Mouse (Mus musculus): ENCODE measurements at regions not wholly inside any gene's neighbourhood (a gene's known extent, or its start where the extent isn't known, plus 50 kb on each side); places are given as distances from the start of the nearest gene placed in this dataset.

GRCm38 (mm10) chr12:118784643-118785042, 61.5 kb upstream of the Sp8 start:
- no peak for DNase-seq

GRCm38 (mm10) chr12:118781978-118782377, 64.2 kb upstream of the Sp8 start:
- no peak for DNase-seq

GRCm38 (mm10) chr12:118775463-118776064, 70.6 kb upstream of the Sp8 start:
- no peak for DNase-seq

- DNase-seq = no peak
These were observed 73.3 kb upstream of the Sp8 start for GRCm38 (mm10) chr12:118772790-118773189.

- no peak for DNase-seq
These were observed 79.7 kb upstream of the Sp8 start for GRCm38 (mm10) chr12:118766472-118766871.

- DNase-seq = no peak
These were observed 92.1 kb upstream of the Sp8 start for GRCm38 (mm10) chr12:118754076-118754475.

- no peak for DNase-seq
These were observed 107.0 kb upstream of the Sp8 start for GRCm38 (mm10) chr12:118739103-118739502.

GRCm38 (mm10) chr12:118725891-118726290, 120.2 kb upstream of the Sp8 start:
- DNase-seq = no peak

- no peak for DNase-seq
These were observed 126.1 kb upstream of the Sp8 start for GRCm38 (mm10) chr12:118719878-118720573.

- DNase-seq = no peak
These were observed 129.3 kb upstream of the Sp8 start for GRCm38 (mm10) chr12:118716824-118717223.

- DNase-seq = no peak
These were observed 139.5 kb upstream of the Sp8 start for GRCm38 (mm10) chr12:118706626-118707025.

- DNase-seq = no peak
These were observed 141.3 kb upstream of the Sp8 start for GRCm38 (mm10) chr12:118704826-118705225.

- no peak for DNase-seq
These were observed 142.4 kb upstream of the Sp8 start for GRCm38 (mm10) chr12:118703730-118704129.

- no peak for DNase-seq
These were observed 143.0 kb upstream of the Sp8 start for GRCm38 (mm10) chr12:118703068-118703662.

GRCm38 (mm10) chr12:118701838-118702237, 144.3 kb upstream of the Sp8 start:
- no peak for DNase-seq

GRCm38 (mm10) chr12:118698110-118698509, 148.0 kb upstream of the Sp8 start:
- DNase-seq = no peak

- DNase-seq = no peak
These were observed 151.4 kb upstream of the Sp8 start for GRCm38 (mm10) chr12:118694701-118695100.

- DNase-seq = no peak
These were observed 163.2 kb upstream of the Sp8 start for GRCm38 (mm10) chr12:118682902-118683301.

GRCm38 (mm10) chr12:118677989-118678388, 168.1 kb upstream of the Sp8 start:
- no peak for DNase-seq

GRCm38 (mm10) chr12:118661575-118661974, 184.6 kb upstream of the Sp8 start:
- DNase-seq = no peak

GRCm38 (mm10) chr12:118661214-118661486, 185.0 kb upstream of the Sp8 start:
- no peak for DNase-seq

GRCm38 (mm10) chr12:118660384-118661213, 185.5 kb upstream of the Sp8 start:
- no peak for DNase-seq

GRCm38 (mm10) chr12:118659240-118660120, 186.6 kb upstream of the Sp8 start:
- DNase-seq = no peak
